In the genomic region with DNA sequence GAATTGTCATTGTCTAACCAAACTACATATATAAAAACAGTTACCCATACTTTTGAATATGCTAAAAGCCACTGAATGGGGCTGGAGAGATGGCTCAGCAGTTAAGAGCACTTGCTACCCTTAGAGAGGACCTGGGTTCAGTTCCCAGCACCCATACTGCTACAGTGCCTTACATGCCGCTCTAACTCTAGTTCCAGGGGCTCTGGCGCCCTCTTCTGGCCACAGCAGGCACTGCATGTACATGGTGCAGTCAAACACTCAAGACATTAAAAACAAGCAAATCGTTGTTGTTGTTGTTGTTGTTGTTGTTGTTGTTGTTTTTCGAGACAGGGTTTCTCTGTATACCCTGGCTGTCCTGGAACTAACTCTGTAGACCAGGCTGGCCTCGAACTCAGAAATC, we compare ENCODE assay signal across 13 mouse cellular contexts. TPM values are rescaled to one million over a fixed set of nuclear protein-coding genes. Genes with fewer than 3 reads are reported as not detected.
DNase-seq lines count a peak whose midpoint lies in the region; ATAC-seq and TF ChIP-seq lines count a peak whose summit lies in the region.
"Had no signal": no experiment of that assay in that cellular context is flagged by ENCODE, and none has a peak within 500 bp of the region (broad histone marks: within the 10 kb centered on the region; RNA-seq: fewer than 3 reads in every experiment).

No protein-coding gene starts in this region.

- no peak overlapping the region for H3K4me3 ChIP-seq in liver, adult 2 months (ENCODE audit: insufficient read depth, low read depth, low read length)
- no peak overlapping the region for H3K4me3 ChIP-seq in liver, embryonic 12.5 days
- H3K4me3 ChIP-seq: erythroblast, embryonic 14.5 days; neural tube, embryonic 13.5 days had no signal

- no peaks in the 10 kb centered on the region for H3K36me3 ChIP-seq in liver, adult 2 months (ENCODE audit: control insufficient read depth, insufficient read depth, low read length)
- no peaks in the 10 kb centered on the region for H3K36me3 ChIP-seq in liver, embryonic 12.5 days
- H3K36me3 ChIP-seq: neural tube, embryonic 13.5 days had no signal

- no peak overlapping the region for H3K27ac ChIP-seq in liver, adult 2 months (replicated peaks; ENCODE audit: insufficient read depth, low read depth, low read length)
- H3K27ac ChIP-seq in liver, embryonic 12.5 days, result no peak overlapping the region
- H3K27ac ChIP-seq: neural tube, embryonic 13.5 days had no signal

- TF ChIP-seq POLR2A in liver, adult 2 months (IDR thresholded peaks at IDR 0.05; ENCODE audit: extremely low read depth, insufficient read depth, low read length), result no peak

- H3K27me3 ChIP-seq in liver, adult 2 months (ENCODE audit: control insufficient read depth, insufficient read depth, low read length), result no peaks in the 10 kb centered on the region
- H3K27me3 ChIP-seq in liver, embryonic 12.5 days (replicated peaks), result no peaks in the 10 kb centered on the region
- H3K27me3 ChIP-seq: neural tube, embryonic 13.5 days had no signal

- TF ChIP-seq CTCF in liver, adult 2 months (IDR thresholded peaks at IDR 0.05; ENCODE audit: low read depth, low read length), result peak; percentile 79

- WGBS in liver, adult 2 months, result 64% methylated on average over 5 of the region's 5 CpGs
- 46% methylated on average over 5 of the region's 5 CpGs for WGBS in liver, embryonic 12.5 days (ENCODE audit: insufficient replicate concordance)

- H3K79me2 ChIP-seq in liver, adult 2 months (ENCODE audit: control insufficient read depth, insufficient read depth, low read length), result no peaks in the 10 kb centered on the region

- DNase-seq in CD4-positive, CD25-positive, alpha-beta regulatory T cell, adult 2 months (ENCODE audit: low read depth, low spot score), result peak; percentile 72
- no peak for DNase-seq in liver, adult 2 months (ENCODE audit: extremely low read depth, low read depth, low spot score)
- peak; percentile 49 for DNase-seq in testis, postnatal 14 days (ENCODE audit: low spot score)
- DNase-seq in adrenal gland, adult 8-10 months, result no peak
- DNase-seq: kidney, postnatal 14 days had no signal

- peaks cover 8% of the 10 kb centered on the region for H3K9me3 ChIP-seq in liver, embryonic 12.5 days (replicated peaks)
- H3K9me3 ChIP-seq: neural tube, embryonic 13.5 days had no signal

- no peak for ATAC-seq in CD4-positive, CD25-positive, alpha-beta regulatory T cell, adult 4 months
- ATAC-seq in liver, embryonic 12.5 days, result no peak
- 0 out of 2 replicates have a peak, but pooled peaks have one; percentile 59 for ATAC-seq in erythroblast, adult 5-6 weeks (replicated peaks; ENCODE audit: low FRiP score, poor library complexity, severe bottlenecking)
- ATAC-seq in megakaryocyte, adult 5-6 weeks (ENCODE audit: poor library complexity, severe bottlenecking), result no peak

- H3K9ac ChIP-seq in liver, adult 2 months (ENCODE audit: low read depth, low read length), result no peak overlapping the region
- no peak overlapping the region for H3K9ac ChIP-seq in liver, embryonic 12.5 days
- H3K9ac ChIP-seq: neural tube, embryonic 13.5 days had no signal

- H3K4me2 ChIP-seq in liver, embryonic 12.5 days, result no peak overlapping the region
- H3K4me2 ChIP-seq: heart, embryonic 11.5 days; neural tube, embryonic 13.5 days had no signal

- peaks cover 11% of the 10 kb centered on the region for H3K4me1 ChIP-seq in liver, adult 2 months (ENCODE audit: control insufficient read depth, insufficient read depth, low read length)
- H3K4me1 ChIP-seq in liver, embryonic 12.5 days, result peaks cover 24% of the 10 kb centered on the region
- H3K4me1 ChIP-seq: neural tube, embryonic 13.5 days had no signal

RNA-seq across cellular contexts. Expression of a gene that starts 21.2 kb away (rescaled TPM):
- 1 to 10 TPM; 1.5 to 4.0 TPM for polyA plus RNA-seq in CD4-positive, CD25-positive, alpha-beta regulatory T cell, adult 4 months (2017; shearing (Covaris generic))
- total RNA-seq in liver, adult 2 months (2014; rRNA removed), result not detected in 2 replicates
- not detected in 2 replicates for polyA plus RNA-seq in liver, adult 2 months (2012; rRNA removed)
- polyA plus RNA-seq in liver, embryonic 12.5 days (2016; fragmentation: Nextera tagmentation; extraction: Ambion mirVana), result 0.19 TPM in 1 of 2 replicates, not detected in the other
- not detected in 2 replicates for total RNA-seq in erythroblast, adult 5-6 weeks (2015; ENCODE audit: low replicate concordance)
- not detected in 2 replicates for total RNA-seq in erythroblast, adult 5-6 weeks (2017; ENCODE audit: low replicate concordance)
- total RNA-seq in adrenal gland, adult 8-10 months (2022), result not detected
- not detected in 2 replicates for total RNA-seq in megakaryocyte, adult 5-6 weeks (2015)
- not detected in 2 replicates for total RNA-seq in megakaryocyte, adult 5-6 weeks (2017)
- polyA plus RNA-seq: erythroblast, embryonic 14.5 days; heart, embryonic 11.5 days had no signal

RNA-seq across cellular contexts. Expression of a gene that starts 21.3 kb away (rescaled TPM):
- not detected for polyA plus RNA-seq in CD4-positive, CD25-positive, alpha-beta regulatory T cell, adult 4 months (2017; shearing (Covaris generic))
- not detected in 2 replicates for total RNA-seq in liver, adult 2 months (2014; rRNA removed)
- polyA plus RNA-seq in liver, adult 2 months (2012; rRNA removed), result not detected in 2 replicates
- not detected in 2 replicates for polyA plus RNA-seq in liver, embryonic 12.5 days (2016; fragmentation: Nextera tagmentation; extraction: Ambion mirVana)
- total RNA-seq in erythroblast, adult 5-6 weeks (2015; ENCODE audit: low replicate concordance), result not detected in 2 replicates
- not detected in 2 replicates for total RNA-seq in erythroblast, adult 5-6 weeks (2017; ENCODE audit: low replicate concordance)
- total RNA-seq in adrenal gland, adult 8-10 months (2022), result not detected
- total RNA-seq in megakaryocyte, adult 5-6 weeks (2015), result not detected in 2 replicates
- total RNA-seq in megakaryocyte, adult 5-6 weeks (2017), result not detected in 2 replicates
- polyA plus RNA-seq: erythroblast, embryonic 14.5 days; heart, embryonic 11.5 days; lung, embryonic 16.5 days; neural tube, embryonic 13.5 days had no signal

RNA-seq across cellular contexts. Expression of a gene that starts 45.6 kb away (rescaled TPM):
- polyA plus RNA-seq in CD4-positive, CD25-positive, alpha-beta regulatory T cell, adult 4 months (2017; shearing (Covaris generic)), result 100 to 1,000 TPM; 304 to 334 TPM
- 19.7 and 24.3 TPM in 2 replicates for total RNA-seq in liver, adult 2 months (2014; rRNA removed)
- 4.1 and 4.6 TPM in 2 replicates for polyA plus RNA-seq in liver, adult 2 months (2012; rRNA removed)
- polyA plus RNA-seq in liver, embryonic 12.5 days (2016; fragmentation: Nextera tagmentation; extraction: Ambion mirVana), result 648 and 660 TPM in 2 replicates
- 120 and 123 TPM in 2 replicates for total RNA-seq in erythroblast, adult 5-6 weeks (2015; ENCODE audit: low replicate concordance)
- 80.3 and 144 TPM in 2 replicates for total RNA-seq in erythroblast, adult 5-6 weeks (2017; ENCODE audit: low replicate concordance)
- 100 to 1,000 TPM; 181 to 250 (median 204) TPM for total RNA-seq in adrenal gland, adult 8-10 months (2022)
- 150 and 167 TPM in 2 replicates for total RNA-seq in megakaryocyte, adult 5-6 weeks (2015)
- total RNA-seq in megakaryocyte, adult 5-6 weeks (2017), result 156 and 194 TPM in 2 replicates

Comparison
In these comparisons a context has a peak if more than half of its experiments do, and no peak if none do; other contexts are left out.
1. DNase-seq: peak in CD4-positive, CD25-positive, alpha-beta regulatory T cell, adult 2 months (single experiment) and testis, postnatal 14 days (single experiment); none in liver, adult 2 months (single experiment) and adrenal gland, adult 8-10 months (single experiment).